Mouse (Mus musculus) layer of hippocampus, postnatal 14 days (tissue): ENCODE measurements around the gene Il2. TPM values are rescaled to one million over a fixed set of nuclear protein-coding genes. Genes with fewer than 3 reads are reported as not detected.
A peak's percentile ranks its signal among the peaks of the same experiment; 100 is the strongest.

Experiments
- DNase-seq, 2 experiments: peaks; one replicate each; pipeline ENCODE4 v3.0.0; 2021 to 2022; ENCODE audit warnings: low spot score in 2 of 2, mixed read lengths in 1 of 2
- long read RNA-seq, 2 experiments: library from polyadenylated mRNA; stranded (forward); transcript quantifications; one replicate each; pipeline ENCODE4 v2.0.0; 2021
- total RNA-seq, 2 experiments: library from RNA; stranded (reverse); gene quantifications; 2 replicates each; pipeline ENCODE4 v1.2.3; 2021

Il2 gene
- total RNA-seq: not detected
- long read RNA-seq, experiment 1: 0 reads
- long read RNA-seq, experiment 2: 0 reads

- no peak for DNase-seq
These were observed at the start of gene Il2 for GRCm38 (mm10) chr3:37125655-37126054. TSS of gene Il2 (minus strand) at chr3:37125959.

- DNase-seq: no peak
These were observed 49.2 kb upstream of the Il2 start for GRCm38 (mm10) chr3:37174711-37175572.

- no peak for DNase-seq
These were observed 47.5 kb upstream of the Il2 start for GRCm38 (mm10) chr3:37173285-37173684.

- no peak for DNase-seq
These were observed 43.5 kb upstream of the Il2 start for GRCm38 (mm10) chr3:37169283-37169682.

- no peak for DNase-seq
These were observed 35.3 kb upstream of the Il2 start for GRCm38 (mm10) chr3:37161096-37161495.

- DNase-seq: no peak
These were observed 32.5 kb upstream of the Il2 start for GRCm38 (mm10) chr3:37158246-37158645.

- no peak for DNase-seq
These were observed 31.3 kb upstream of the Il2 start for GRCm38 (mm10) chr3:37157082-37157481.

- DNase-seq: no peak
These were observed 28.6 kb upstream of the Il2 start for GRCm38 (mm10) chr3:37154396-37154795.

- no peak for DNase-seq
These were observed 27.2 kb upstream of the Il2 start for GRCm38 (mm10) chr3:37153004-37153403.

- no peak for DNase-seq
These were observed 26.5 kb upstream of the Il2 start for GRCm38 (mm10) chr3:37152274-37152673.

GRCm38 (mm10) chr3:37146810-37147209 is 21.1 kb upstream of the Il2 start:
- DNase-seq: no peak

GRCm38 (mm10) chr3:37146406-37146805 is 20.6 kb upstream of the Il2 start:
- no peak for DNase-seq

GRCm38 (mm10) chr3:37144979-37145378 is 19.2 kb upstream of the Il2 start:
- DNase-seq: no peak

GRCm38 (mm10) chr3:37141827-37142226 is 16.1 kb upstream of the Il2 start:
- no peak for DNase-seq

GRCm38 (mm10) chr3:37140168-37140906 is 14.6 kb upstream of the Il2 start:
- DNase-seq: no peak

GRCm38 (mm10) chr3:37139192-37139591 is 13.4 kb upstream of the Il2 start:
- DNase-seq: no peak

GRCm38 (mm10) chr3:37137231-37137630 is 11.5 kb upstream of the Il2 start:
- no peak for DNase-seq

GRCm38 (mm10) chr3:37129063-37129462 is 3.3 kb upstream of the Il2 start:
- DNase-seq: no peak

GRCm38 (mm10) chr3:37128269-37128668 is 2.5 kb upstream of the Il2 start:
- no peak for DNase-seq

GRCm38 (mm10) chr3:37126162-37126561 is 403 bp upstream of the Il2 start:
- no peak for DNase-seq

GRCm38 (mm10) chr3:37090721-37091120 is 35.0 kb downstream of the Il2 start:
- DNase-seq: peak; percentile 24 to 79

- DNase-seq: no peak
These were observed 40.9 kb downstream of the Il2 start for GRCm38 (mm10) chr3:37084860-37085259.
